Mouse (Mus musculus) T-helper 2 cell (primary cell): ENCODE measurements at regions not wholly inside any gene's neighbourhood (a gene's known extent, or its start where the extent isn't known, plus 50 kb on each side); places are given as distances from the start of the nearest gene placed in this dataset.

ENCODE experiments used
- in situ Hi-C: fragments of 300-600 bp; cut with MboI, MseI; formaldehyde crosslinking; loops from one replicate; pipeline ENCODE4 v1.15.1; 2025; ENCODE audit warnings: high pct_unique_total_duplicates

DNA sequence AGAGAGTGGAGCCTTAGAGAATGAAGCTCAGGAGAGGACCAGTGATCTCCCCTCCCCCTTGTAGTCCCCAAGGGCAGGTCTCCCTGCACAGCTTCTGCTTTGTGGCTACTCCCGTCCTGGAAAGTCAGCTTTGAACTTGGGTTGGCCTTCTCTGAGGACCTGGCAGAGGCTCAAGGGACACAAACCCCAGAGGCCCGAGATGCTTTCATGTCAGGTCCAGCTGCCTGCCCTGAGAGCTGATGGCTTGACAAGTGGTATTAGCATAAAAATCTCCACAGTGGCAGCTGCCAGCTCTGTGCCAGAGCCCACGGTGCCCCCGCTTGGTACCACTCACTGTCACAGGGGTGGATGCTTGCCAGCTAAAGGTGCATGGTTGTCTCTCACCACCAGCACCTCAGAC lies 173.8 kb upstream of the Gm4791 start:
- in situ Hi-C loops = no loop called here

GRCm38 (mm10) chr9:46819808-46820207 lies 178.7 kb upstream of the Gm4791 start:
- in situ Hi-C loops = no loop called here

DNA sequence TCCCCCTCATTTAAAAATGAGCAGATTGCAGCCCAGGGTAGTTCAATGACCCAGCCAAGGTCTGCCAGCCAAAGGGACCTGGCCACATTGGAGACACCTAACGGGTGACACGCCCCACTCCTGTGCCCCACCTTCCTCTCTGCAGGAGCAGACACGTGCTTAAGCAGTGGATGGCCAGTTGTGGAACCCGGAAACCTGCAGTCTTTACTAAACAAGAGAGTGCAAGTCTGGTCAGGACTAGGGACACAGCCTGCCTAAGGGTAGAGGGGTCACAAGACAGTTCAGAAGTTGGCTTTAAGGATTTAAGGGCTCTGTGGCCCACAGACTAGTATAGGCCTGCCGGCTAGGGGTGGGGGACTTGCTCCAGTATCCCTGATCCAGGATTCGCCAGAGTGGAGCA lies 179.2 kb upstream of the Gm4791 start:
- in situ Hi-C loops = no loop called here

- in situ Hi-C loops = no loop called here
Measured at GRCm38 (mm10) chr9:46816126-46816525, 182.4 kb upstream of the Gm4791 start.

GRCm38 (mm10) chr9:46814478-46815241 lies 183.9 kb upstream of the Gm4791 start:
- in situ Hi-C loops = no loop called here

- in situ Hi-C loops = no loop called here
Measured at GRCm38 (mm10) chr9:46810266-46810665, 188.3 kb upstream of the Gm4791 start.

DNA sequence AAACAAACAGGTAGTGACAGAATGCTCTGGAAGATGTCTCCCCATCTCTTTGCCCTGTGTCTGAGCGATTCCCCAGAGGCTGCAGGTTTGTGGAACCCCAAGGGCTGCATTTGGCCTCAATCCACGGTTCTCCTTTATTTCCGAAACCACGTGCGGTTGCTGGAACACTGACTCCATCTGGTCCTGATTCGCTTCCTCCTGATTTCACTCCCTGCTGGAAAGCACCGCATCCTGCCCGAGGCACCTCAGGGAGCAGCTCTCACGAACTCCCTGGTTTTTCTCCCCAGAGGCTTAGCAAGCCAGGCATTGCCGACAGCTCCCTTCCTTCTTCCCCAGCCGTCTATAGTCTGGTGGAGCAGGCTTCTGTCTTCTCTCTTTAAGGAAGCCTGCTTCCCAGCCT lies 203.1 kb upstream of the Gm4791 start:
- in situ Hi-C loops = no loop called here

GRCm38 (mm10) chr9:46789036-46789435 lies 209.5 kb upstream of the Gm4791 start:
- in situ Hi-C loops = no loop called here

- in situ Hi-C loops = no loop called here
Measured at GRCm38 (mm10) chr9:46788456-46788855, 210.1 kb upstream of the Gm4791 start.

- in situ Hi-C loops = no loop called here
Measured at GRCm38 (mm10) chr9:46784355-46784975, 214.1 kb upstream of the Gm4791 start.

DNA sequence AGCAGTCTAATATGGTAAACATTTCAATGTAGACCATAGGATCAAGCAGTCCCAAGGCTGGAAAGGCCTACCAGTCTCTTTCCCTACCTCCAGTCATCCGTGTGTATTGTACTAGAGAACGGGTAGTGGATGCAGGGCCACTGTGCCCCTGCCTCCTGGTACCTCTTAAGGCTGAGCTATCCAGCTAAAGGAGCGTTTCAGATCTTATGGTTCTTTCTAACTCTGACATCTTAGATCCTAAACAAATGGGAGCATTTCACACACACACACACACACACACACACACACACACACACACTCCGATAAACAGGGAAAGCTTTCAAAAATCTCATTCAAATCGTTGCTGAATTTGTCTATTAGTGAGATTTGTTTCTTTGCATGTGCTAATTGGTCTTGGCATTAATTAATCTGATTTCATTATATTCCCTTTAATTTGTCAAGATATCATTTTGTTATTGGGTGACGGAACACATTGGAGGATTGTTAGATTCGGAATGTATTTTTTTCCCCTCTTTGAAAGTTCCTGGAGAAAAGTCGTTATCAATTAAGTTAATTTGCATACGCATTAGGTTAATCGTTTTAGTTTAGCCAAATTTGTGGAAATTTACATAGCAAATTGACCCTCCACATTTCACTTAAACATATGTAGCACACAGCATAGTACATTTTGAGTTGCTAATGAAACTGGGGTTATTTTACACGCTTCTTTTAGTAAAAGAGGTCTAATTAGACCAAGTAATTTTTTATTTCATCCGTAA lies 214.8 kb upstream of the Gm4791 start:
- in situ Hi-C loops = no loop called here

DNA sequence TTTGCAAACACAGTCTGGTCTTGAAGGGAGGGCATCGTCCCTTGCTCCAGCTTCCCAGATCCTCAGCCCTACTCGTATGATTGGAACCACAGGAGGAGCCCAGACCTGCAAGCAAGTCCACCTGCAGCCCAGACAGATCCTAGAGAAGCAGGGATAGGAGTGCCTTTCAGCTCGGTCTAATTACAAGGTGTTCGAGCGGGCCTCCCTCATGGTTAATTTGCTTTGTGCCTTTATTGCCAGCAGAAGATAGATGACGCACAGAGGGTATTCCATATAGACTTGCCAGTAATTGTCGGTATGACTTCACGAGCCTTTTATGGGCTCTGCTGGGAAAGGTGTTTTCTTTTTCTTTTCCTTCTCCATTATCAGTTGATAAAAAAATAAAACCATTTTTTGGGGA lies 216.9 kb upstream of the Gm4791 start:
- in situ Hi-C loops = no loop called here

DNA sequence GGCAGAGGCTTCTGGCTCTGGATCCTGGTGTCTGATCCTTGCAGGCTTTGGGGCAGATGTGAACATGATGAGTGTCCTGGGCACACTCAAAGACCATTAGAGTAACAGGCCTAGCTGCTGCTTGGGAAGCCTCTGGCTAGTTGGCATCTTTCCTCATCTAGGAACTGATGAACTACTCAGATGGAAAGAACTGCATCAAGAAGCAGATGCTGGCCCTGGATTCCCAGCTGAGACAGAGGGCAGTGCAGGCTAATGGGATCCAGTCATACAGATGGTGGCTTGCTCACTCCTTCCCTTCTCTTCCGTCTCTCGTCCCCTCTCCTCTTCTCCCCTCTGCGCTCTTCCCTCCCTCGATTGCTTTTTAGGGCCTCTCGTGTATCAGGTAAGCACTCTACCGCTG lies 219.8 kb upstream of the Gm4791 start:
- in situ Hi-C loops = no loop called here

- in situ Hi-C loops = no loop called here
Measured at GRCm38 (mm10) chr9:46774821-46775220, 223.7 kb upstream of the Gm4791 start.

- in situ Hi-C loops = no loop called here
Measured at GRCm38 (mm10) chr9:46760247-46760646, 238.3 kb upstream of the Gm4791 start.

GRCm38 (mm10) chr9:46757005-46757672 lies 241.4 kb upstream of the Gm4791 start:
- in situ Hi-C loops = no loop called here

DNA sequence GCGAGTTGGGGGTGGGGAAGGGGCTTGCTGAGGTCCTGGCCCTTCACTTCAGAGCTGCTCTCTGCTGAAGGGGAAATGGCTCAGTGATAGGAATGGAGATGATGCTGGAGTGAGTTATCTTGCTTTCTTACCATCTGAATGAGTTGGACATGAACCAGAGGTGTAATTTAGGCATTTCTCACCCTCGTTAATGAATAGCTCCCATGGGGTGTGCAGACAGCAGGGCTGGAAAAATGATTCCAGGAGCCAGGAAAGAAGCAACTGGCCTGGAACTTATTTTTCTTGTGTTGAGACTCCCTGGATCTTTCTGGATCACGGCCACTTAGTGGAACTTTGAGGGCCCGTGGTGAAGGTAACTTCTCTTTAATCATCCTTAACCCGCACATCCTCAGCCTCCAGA lies 246.6 kb upstream of the Gm4791 start:
- in situ Hi-C loops = no loop called here

DNA sequence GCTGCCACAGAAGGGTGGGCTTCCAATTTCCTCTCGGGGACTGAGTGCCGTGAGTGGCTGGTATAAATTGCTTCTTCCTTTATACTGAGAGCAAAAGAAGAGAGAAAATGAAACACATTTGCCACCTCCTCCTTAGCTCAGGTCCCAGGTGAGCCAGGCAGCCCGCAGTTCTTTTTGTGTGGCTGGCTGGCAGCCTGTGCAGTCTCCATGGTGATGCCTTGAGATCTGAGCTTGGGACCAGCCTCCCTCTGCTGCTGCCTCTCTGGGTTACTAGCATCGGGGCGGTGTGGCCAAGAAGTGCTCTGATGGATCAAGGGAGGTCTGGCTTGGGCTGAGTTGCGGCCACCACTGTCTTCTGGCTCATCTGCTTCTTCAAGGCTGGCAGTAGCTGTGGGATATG lies 249.1 kb upstream of the Gm4791 start:
- in situ Hi-C loops = no loop called here

DNA sequence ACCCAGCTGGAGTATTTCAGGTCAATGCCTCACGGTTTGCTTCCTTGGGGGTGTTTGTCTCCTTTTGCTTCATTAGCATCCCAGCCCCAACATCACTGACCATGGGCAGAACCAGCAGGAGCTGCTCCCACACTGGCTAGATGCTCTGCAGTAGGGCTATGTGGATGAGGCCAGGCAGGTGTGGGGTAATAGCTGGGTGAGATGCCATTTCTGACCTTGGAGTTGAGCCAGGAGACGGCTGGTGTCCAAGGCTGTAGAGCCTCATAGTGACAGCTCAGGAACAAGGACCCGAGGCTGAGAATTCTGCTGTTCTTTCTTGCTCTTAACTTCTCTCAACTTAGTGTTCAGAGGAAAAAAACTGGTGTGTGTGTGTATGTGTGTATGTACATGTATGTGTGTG lies 252.3 kb upstream of the Gm4791 start:
- in situ Hi-C loops = no loop called here

DNA sequence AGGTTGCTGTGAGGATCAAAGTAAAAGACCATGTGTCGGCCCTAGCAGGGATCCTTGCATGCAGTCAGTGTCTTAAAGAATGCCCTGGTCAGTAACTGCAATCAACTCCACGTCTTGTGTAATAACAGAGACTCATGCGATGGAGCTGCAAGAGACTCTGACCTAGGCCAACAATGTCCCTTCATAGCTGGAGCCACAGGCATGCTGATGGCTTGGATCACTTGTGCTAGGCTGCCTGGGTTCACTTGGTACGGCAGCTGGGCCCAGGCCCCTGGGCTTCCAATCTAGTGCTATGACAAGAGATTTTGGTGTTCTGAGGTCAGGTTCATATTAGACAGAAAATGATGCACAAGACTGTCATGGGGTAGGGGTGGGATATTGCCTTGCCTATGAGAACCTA lies 258.0 kb upstream of the Gm4791 start:
- in situ Hi-C loops = no loop called here

GRCm38 (mm10) chr9:46739341-46739740 lies 259.2 kb upstream of the Gm4791 start:
- in situ Hi-C loops = loop anchor here (5.0 kb wide), 1 partner anchor 963 kb away; no protein-coding TSS in a partner anchor

- in situ Hi-C loops = loop anchor here (5.0 kb wide), 1 partner anchor 964 kb away; no protein-coding TSS in a partner anchor
Measured at GRCm38 (mm10) chr9:46738634-46739033, 259.9 kb upstream of the Gm4791 start.
